Mouse (Mus musculus): ENCODE measurements around the gene Smim14. TPM values are rescaled to one million over a fixed set of nuclear protein-coding genes. Genes with fewer than 3 reads are reported as not detected.

Smim14 gene
- polyA plus RNA-seq, 1 experiment = 110 TPM

DNA sequence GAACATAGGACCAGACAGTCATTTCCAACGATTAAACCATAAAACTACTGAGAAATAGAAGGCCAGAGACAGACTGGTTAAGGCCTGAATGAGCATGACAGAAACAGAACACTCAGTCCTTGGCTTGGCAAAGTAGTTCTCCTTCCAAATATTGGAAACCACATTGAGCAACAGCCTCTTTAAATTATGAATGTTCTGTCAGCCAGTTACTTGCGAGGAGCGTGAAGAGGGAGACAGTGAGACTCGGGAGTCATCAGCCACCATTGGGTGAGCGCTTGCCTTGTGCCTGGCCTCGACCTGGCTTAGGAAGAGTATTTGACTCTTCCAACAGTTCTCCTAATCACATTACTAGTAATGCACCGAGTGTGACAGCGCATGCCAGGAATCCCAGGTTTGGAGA lies 28.6 kb downstream of the Smim14 start:
- H3K27ac ChIP-seq (ENCODE audit: control insufficient read depth, insufficient read depth, low read length) = no peak overlapping the region
- no peak overlapping the region for H3K4me3 ChIP-seq (ENCODE audit: control insufficient read depth, insufficient read depth, low read length)
- no peaks in the 10 kb centered on the region for H3K27me3 ChIP-seq (ENCODE audit: control insufficient read depth, insufficient read depth, low read length)
- no peaks in the 10 kb centered on the region for H3K36me3 ChIP-seq (ENCODE audit: control insufficient read depth, insufficient read depth, low read length)
- no peak for DNase-seq
- 91% methylated on average over 8 of the region's 8 CpGs for WGBS
- H3K4me1 ChIP-seq (replicated peaks; ENCODE audit: control insufficient read depth, insufficient read depth, low read length) = 0 out of 2 replicates have a peak, but pooled peaks cover 2% of the 10 kb centered on the region
- no peak for TF ChIP-seq CTCF (IDR thresholded peaks at IDR 0.05; ENCODE audit: borderline replicate concordance, control insufficient read depth, extremely low read depth, insufficient read depth, low read length, poor library complexity)
- TF ChIP-seq POLR2A (IDR thresholded peaks at IDR 0.05; ENCODE audit: control insufficient read depth, extremely low read depth, insufficient read depth, low read length, poor library complexity) = no peak

GRCm38 (mm10) chr5:65505786-65506185 lies 31.2 kb downstream of the Smim14 start:
- no peak overlapping the region for H3K4me3 ChIP-seq (ENCODE audit: control insufficient read depth, insufficient read depth, low read length)
- 31% methylated on average over 8 of the region's 8 CpGs for WGBS
- no peak overlapping the region for H3K27ac ChIP-seq (ENCODE audit: control insufficient read depth, insufficient read depth, low read length)
- H3K27me3 ChIP-seq (ENCODE audit: control insufficient read depth, insufficient read depth, low read length) = no peaks in the 10 kb centered on the region
- H3K36me3 ChIP-seq (ENCODE audit: control insufficient read depth, insufficient read depth, low read length) = no peaks in the 10 kb centered on the region
- TF ChIP-seq CTCF (IDR thresholded peaks at IDR 0.05; ENCODE audit: borderline replicate concordance, control insufficient read depth, extremely low read depth, insufficient read depth, low read length, poor library complexity) (no peak), POLR2A (IDR thresholded peaks at IDR 0.05; ENCODE audit: control insufficient read depth, extremely low read depth, insufficient read depth, low read length, poor library complexity) (no peak)
- DNase-seq = peak; percentile 53
- 0 out of 2 replicates have a peak, but pooled peaks cover 2% of the 10 kb centered on the region for H3K4me1 ChIP-seq (replicated peaks; ENCODE audit: control insufficient read depth, insufficient read depth, low read length)

GRCm38 (mm10) chr5:65501407-65501806 lies 35.6 kb downstream of the Smim14 start:
- TF ChIP-seq POLR2A (IDR thresholded peaks at IDR 0.05; ENCODE audit: control insufficient read depth, extremely low read depth, insufficient read depth, low read length, poor library complexity) = no peak
- TF ChIP-seq CTCF (IDR thresholded peaks at IDR 0.05; ENCODE audit: borderline replicate concordance, control insufficient read depth, extremely low read depth, insufficient read depth, low read length, poor library complexity) = no peak
- 0 out of 2 replicates have a peak, but pooled peaks cover 2% of the 10 kb centered on the region for H3K4me1 ChIP-seq (replicated peaks; ENCODE audit: control insufficient read depth, insufficient read depth, low read length)
- WGBS = 96% methylated on average over 9 of the region's 9 CpGs
- no peak overlapping the region for H3K27ac ChIP-seq (ENCODE audit: control insufficient read depth, insufficient read depth, low read length)
- DNase-seq = no peak
- H3K27me3 ChIP-seq (ENCODE audit: control insufficient read depth, insufficient read depth, low read length) = no peaks in the 10 kb centered on the region
- no peak overlapping the region for H3K4me3 ChIP-seq (ENCODE audit: control insufficient read depth, insufficient read depth, low read length)
- H3K36me3 ChIP-seq (ENCODE audit: control insufficient read depth, insufficient read depth, low read length) = no peaks in the 10 kb centered on the region

DNA sequence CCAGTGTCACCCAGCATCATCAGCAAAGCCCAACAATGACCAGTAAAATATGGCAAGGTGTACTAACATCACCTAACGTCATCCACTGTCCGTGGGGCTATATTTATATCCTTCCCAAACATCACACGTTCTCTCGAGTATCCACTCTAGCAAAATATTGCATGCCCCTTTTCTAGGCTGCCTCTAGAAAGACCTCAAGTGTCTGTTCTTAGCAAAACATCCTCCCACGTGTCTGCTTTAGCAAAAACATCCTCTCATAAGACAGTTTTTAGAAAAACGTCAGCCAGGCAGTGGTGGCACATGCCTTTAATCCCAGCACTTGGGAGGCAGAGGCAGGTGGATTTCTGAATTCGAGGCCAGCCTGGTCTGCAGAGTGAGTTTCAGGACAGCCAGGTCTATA lies 36.8 kb downstream of the Smim14 start:
- WGBS = 93% methylated on average over 7 of the region's 7 CpGs
- TF ChIP-seq POLR2A (IDR thresholded peaks at IDR 0.05; ENCODE audit: control insufficient read depth, extremely low read depth, insufficient read depth, low read length, poor library complexity) (no peak), CTCF (IDR thresholded peaks at IDR 0.05; ENCODE audit: borderline replicate concordance, control insufficient read depth, extremely low read depth, insufficient read depth, low read length, poor library complexity) (no peak)
- H3K4me3 ChIP-seq (ENCODE audit: control insufficient read depth, insufficient read depth, low read length) = no peak overlapping the region
- no peaks in the 10 kb centered on the region for H3K4me1 ChIP-seq (replicated peaks; ENCODE audit: control insufficient read depth, insufficient read depth, low read length)
- no peak overlapping the region for H3K27ac ChIP-seq (ENCODE audit: control insufficient read depth, insufficient read depth, low read length)
- no peaks in the 10 kb centered on the region for H3K36me3 ChIP-seq (ENCODE audit: control insufficient read depth, insufficient read depth, low read length)
- no peaks in the 10 kb centered on the region for H3K27me3 ChIP-seq (ENCODE audit: control insufficient read depth, insufficient read depth, low read length)
- no peak for DNase-seq

GRCm38 (mm10) chr5:65492716-65493531 lies 44.1 kb downstream of the Smim14 start, which contains the start of gene Gm43552:
Gene Gm43552, minus strand, starts transcription at chr5:65492833.
- H3K27me3 ChIP-seq (ENCODE audit: control insufficient read depth, insufficient read depth, low read length) = no peaks in the 10 kb centered on the region
- under 1% methylated on average over 69 of the region's 69 CpGs for WGBS
- TF ChIP-seq CTCF (IDR thresholded peaks at IDR 0.05; ENCODE audit: borderline replicate concordance, control insufficient read depth, extremely low read depth, insufficient read depth, low read length, poor library complexity) (0 out of 2 replicates have a peak, but pooled peaks have one; percentile 37), POLR2A (IDR thresholded peaks at IDR 0.05; ENCODE audit: control insufficient read depth, extremely low read depth, insufficient read depth, low read length, poor library complexity) (peak; percentile 89)
- DNase-seq = peak; percentile 95
- H3K4me1 ChIP-seq (replicated peaks; ENCODE audit: control insufficient read depth, insufficient read depth, low read length) = peaks cover 11% of the 10 kb centered on the region
- H3K27ac ChIP-seq (ENCODE audit: control insufficient read depth, insufficient read depth, low read length) = peak within 1 kb of the TSS; percentile 85
- peak within 1 kb of the TSS; percentile 83 for H3K4me3 ChIP-seq (ENCODE audit: control insufficient read depth, insufficient read depth, low read length)
- H3K36me3 ChIP-seq (ENCODE audit: control insufficient read depth, insufficient read depth, low read length) = no peaks in the 10 kb centered on the region

DNA sequence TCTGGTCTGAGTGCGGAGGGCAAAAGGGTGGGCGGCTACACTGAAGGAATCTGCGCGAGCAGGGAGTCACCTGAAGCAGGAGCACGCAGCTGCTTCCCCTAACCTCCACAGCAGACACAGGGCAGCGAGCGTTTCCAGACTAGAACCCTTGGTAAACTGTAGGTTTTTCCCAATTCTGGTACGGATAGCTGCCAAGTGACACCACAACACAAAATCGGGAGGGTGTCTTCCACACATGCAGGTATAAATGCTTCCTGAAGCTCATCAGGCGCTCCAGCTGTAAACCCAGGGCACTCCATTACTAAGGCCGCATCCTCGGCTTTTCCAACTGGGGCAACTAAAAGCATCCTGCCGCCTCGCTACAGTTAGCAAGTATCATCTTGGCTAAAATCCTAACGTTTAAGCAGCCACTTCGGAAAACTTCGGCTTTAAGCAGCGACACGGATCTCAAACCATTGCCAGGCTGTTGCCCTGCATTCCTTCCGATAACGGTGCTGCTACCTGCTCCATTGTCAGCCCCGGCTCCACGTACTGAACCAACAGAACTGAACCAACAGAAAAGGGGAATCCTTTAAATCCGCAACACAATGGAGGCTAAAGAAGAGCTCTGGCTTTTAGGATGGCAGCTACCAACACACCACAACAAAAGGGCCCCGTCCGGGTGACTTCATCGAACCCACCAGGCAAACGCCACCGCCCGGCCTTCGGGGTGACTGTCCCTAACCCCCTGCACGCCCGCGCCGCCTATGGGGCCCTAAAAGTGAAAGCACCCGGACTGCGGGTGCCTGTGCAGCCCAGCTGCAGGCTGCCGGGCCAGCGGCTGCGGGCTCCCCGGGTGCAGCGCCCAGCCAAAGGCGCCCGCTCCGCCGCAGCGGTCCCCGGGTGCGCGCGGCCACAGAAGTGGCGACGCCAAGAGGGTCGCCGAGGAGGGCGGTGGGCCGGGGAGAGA lies 44.9 kb downstream of the Smim14 start:
- peaks cover 11% of the 10 kb centered on the region for H3K4me1 ChIP-seq (replicated peaks; ENCODE audit: control insufficient read depth, insufficient read depth, low read length)
- H3K4me3 ChIP-seq (ENCODE audit: control insufficient read depth, insufficient read depth, low read length) = peak overlapping the region; percentile 83
- peak; percentile 77 for DNase-seq
- WGBS = 1% methylated on average over 57 of the region's 57 CpGs
- no peak for TF ChIP-seq POLR2A (IDR thresholded peaks at IDR 0.05; ENCODE audit: control insufficient read depth, extremely low read depth, insufficient read depth, low read length, poor library complexity)
- TF ChIP-seq CTCF (IDR thresholded peaks at IDR 0.05; ENCODE audit: borderline replicate concordance, control insufficient read depth, extremely low read depth, insufficient read depth, low read length, poor library complexity) = peak; percentile 15; the same call in 1 of the 2 replicates
- no peaks in the 10 kb centered on the region for H3K36me3 ChIP-seq (ENCODE audit: control insufficient read depth, insufficient read depth, low read length)
- H3K27me3 ChIP-seq (ENCODE audit: control insufficient read depth, insufficient read depth, low read length) = no peaks in the 10 kb centered on the region
- H3K27ac ChIP-seq (ENCODE audit: control insufficient read depth, insufficient read depth, low read length) = peak overlapping the region; percentile 68

Data from thymus, adult 2 months (tissue).